Mouse (Mus musculus) 3134 (cell line): ENCODE data around the gene Tsga10ip.

Experiments
- DNase-seq: peaks from one replicate; pipeline ENCODE4 v3.0.0-alpha.2; 2011; ENCODE audit warnings: low spot score; ENCODE audit not compliant: insufficient read length; ENCODE audit errors: extremely low read depth

Tsga10ip gene

GRCm38 (mm10) chr19:5348064-5348463, 54.3 kb downstream of the Tsga10ip start:
- DNase-seq, result no peak

GRCm38 (mm10) chr19:5345297-5346131, 56.8 kb downstream of the Tsga10ip start:
- DNase-seq, result peak; percentile 87

- no peak for DNase-seq
Measured at GRCm38 (mm10) chr19:5341360-5341759, 61.0 kb downstream of the Tsga10ip start.
